Mouse (Mus musculus) intestine, embryonic 15.5 days (tissue): ENCODE results near the gene Il9r. TPM values are rescaled to one million over a fixed set of nuclear protein-coding genes. Genes with fewer than 3 reads are reported as not detected.
"Not testable (repeated sequence)": the region's sequence is repeated elsewhere in the genome, so short reads cannot be mapped to it uniquely, and the experiment has no call there.

Experiments
- ATAC-seq: fragments of 200-750 bp; cut with Nextera tagmentation; 2 replicates; pipeline ENCODE4 v1.8.0; 2017; ENCODE audit warnings: moderate TSS enrichment, moderate library complexity
- H3K27ac ChIP-seq: fragments of 300-500 bp; sonication (generic); 2 replicates; pipeline ENCODE4 v1.5.1; 2015; ENCODE audit warnings: mild to moderate bottlenecking, inconsistent platforms
- H3K27me3 ChIP-seq: fragments of 300-500 bp; sonication (generic); replicated peaks from 2 replicates; pipeline ENCODE4 v1.6.1; 2015; ENCODE audit warnings: inconsistent platforms
- H3K36me3 ChIP-seq: fragments of 300-500 bp; sonication (generic); 2 replicates; pipeline ENCODE4 v1.6.1; 2015; ENCODE audit warnings: inconsistent platforms
- H3K4me1 ChIP-seq: fragments of 300-500 bp; sonication (generic); replicated peaks from 2 replicates; pipeline ENCODE4 v1.6.1; 2015; ENCODE audit warnings: inconsistent platforms
- H3K4me2 ChIP-seq: fragments of 300-500 bp; sonication (generic); replicated peaks from 2 replicates; pipeline ENCODE4 v1.6.1; 2015; ENCODE audit warnings: mild to moderate bottlenecking, inconsistent platforms
- H3K4me3 ChIP-seq: fragments of 300-500 bp; sonication (generic); replicated peaks from 2 replicates; pipeline ENCODE4 v1.5.1; 2015; ENCODE audit warnings: inconsistent platforms
- H3K9ac ChIP-seq: fragments of 300-500 bp; sonication (generic); 2 replicates; pipeline ENCODE4 v1.6.1; 2015; ENCODE audit warnings: inconsistent platforms
- H3K9me3 ChIP-seq: fragments of 300-500 bp; sonication (generic); 2 replicates; pipeline ENCODE4 v1.6.1; 2016; ENCODE audit warnings: inconsistent platforms
- WGBS: fragments of 180-500 bp; shearing (Covaris S2); methylation state at CpG from one replicate; pipeline ENCODE4 v1.1.7; 2015; 5-methylcytosine and 5-hydroxymethylcytosine counted together
- polyA plus RNA-seq: library from polyadenylated mRNA; unstranded; fragments of >200 nt; fragmentation: Nextera tagmentation; extraction: Ambion mirVana; gene quantifications from 2 replicates; pipeline ENCODE4 v1.2.1, GENCODE M21; 2015

Il9r gene
- polyA plus RNA-seq, 1 experiment from 2014 or later: 0.11 TPM

- Histone ChIP-seq H3K27me3 (no peaks in the 10 kb centered on the region), H3K4me1 (peaks cover 26% of the 10 kb centered on the region), H3K36me3 (peaks cover 43% of the 10 kb centered on the region), H3K27ac (no peak overlapping the region), H3K9me3 (no peaks in the 10 kb centered on the region), H3K4me2 (no peak overlapping the region), H3K4me3 (no peak overlapping the region), H3K9ac (no peak overlapping the region)
- 90% methylated on average over 18 of the region's 18 CpGs for WGBS
- ATAC-seq: no peak
Measured at GRCm38 (mm10) chr11:32215372-32216162, 15.5 kb upstream of the Il9r start.

GRCm38 (mm10) chr11:32210623-32211022 is 10.5 kb upstream of the Il9r start:
- peaks cover 66% of the 10 kb centered on the region for H3K36me3 ChIP-seq
- no peaks in the 10 kb centered on the region for H3K27me3 ChIP-seq
- no peak overlapping the region for H3K4me2 ChIP-seq
- ATAC-seq: peak; percentile 29; the same call in 1 of the 2 replicates
- no peak overlapping the region for H3K9ac ChIP-seq
- no peak overlapping the region for H3K4me3 ChIP-seq
- H3K4me1 ChIP-seq: peaks cover 3% of the 10 kb centered on the region; the same call in 1 of the 2 replicates
- H3K27ac ChIP-seq: no peak overlapping the region
- H3K9me3 ChIP-seq: no peaks in the 10 kb centered on the region
- 78% methylated on average over 9 of the region's 9 CpGs for WGBS

GRCm38 (mm10) chr11:32205058-32205873 is 5.2 kb upstream of the Il9r start, which contains the start of gene Snrnp25:
Gene Snrnp25 (plus strand): TSS chr11:32205415.
- H3K27ac ChIP-seq: peak within 1 kb of the TSS; percentile 64; the same call in 1 of the 2 replicates
- under 1% methylated on average over 52 of the region's 52 CpGs for WGBS
- peak within 1 kb of the TSS; percentile 85 for H3K4me2 ChIP-seq
- H3K9ac ChIP-seq: peak within 1 kb of the TSS; percentile 83
- peak; percentile 100 for ATAC-seq
- peak within 1 kb of the TSS; percentile 67 for H3K4me3 ChIP-seq
- H3K9me3 ChIP-seq: no peaks in the 10 kb centered on the region
- H3K27me3 ChIP-seq: no peaks in the 10 kb centered on the region
- H3K4me1 ChIP-seq: peaks cover 11% of the 10 kb centered on the region
- peaks cover 20% of the 10 kb centered on the region for H3K36me3 ChIP-seq

- ATAC-seq: no peak
- peaks cover 16% of the 10 kb centered on the region for H3K4me1 ChIP-seq
- 73% methylated on average over 11 of the region's 11 CpGs for WGBS
Measured at GRCm38 (mm10) chr11:32201922-32202685, 2.0 kb upstream of the Il9r start.

GRCm38 (mm10) chr11:32200992-32201391 is 913 bp upstream of the Il9r start:
- WGBS: 53% methylated on average over 1 of the region's 1 CpGs

More at GRCm38 (mm10) chr11:32201922-32202685, 2.0 kb upstream of the Il9r start:
- Histone ChIP-seq H3K27me3 (no peaks in the 10 kb centered on the region), H3K9me3 (no peaks in the 10 kb centered on the region), H3K4me3 (no peak overlapping the region), H3K9ac (no peak overlapping the region), H3K36me3 (no peaks in the 10 kb centered on the region), H3K4me2 (no peak overlapping the region), H3K27ac (no peak overlapping the region)

GRCm38 (mm10) chr11:32199230-32199629 is 849 bp downstream of the Il9r start:
- 38% methylated on average over 6 of the region's 6 CpGs for WGBS
- H3K36me3 ChIP-seq: no peaks in the 10 kb centered on the region
- ATAC-seq: 0 out of 2 replicates have a peak, but pooled peaks have one; percentile 25
- no peak overlapping the region for H3K27ac ChIP-seq
- H3K4me1 ChIP-seq: peaks cover 9% of the 10 kb centered on the region; the same call in 1 of the 2 replicates
- H3K4me2 ChIP-seq: no peak overlapping the region
- no peaks in the 10 kb centered on the region for H3K27me3 ChIP-seq
- no peak overlapping the region for H3K4me3 ChIP-seq
- no peaks in the 10 kb centered on the region for H3K9me3 ChIP-seq
- no peak overlapping the region for H3K9ac ChIP-seq

More at GRCm38 (mm10) chr11:32200992-32201391, 913 bp upstream of the Il9r start:
- not testable (repeated sequence) for H3K9me3 ChIP-seq, ATAC-seq, H3K4me2 ChIP-seq, H3K27me3 ChIP-seq, H3K4me3 ChIP-seq, H3K36me3 ChIP-seq, H3K9ac ChIP-seq, H3K27ac ChIP-seq
- peaks cover 18% of the 10 kb centered on the region for H3K4me1 ChIP-seq

GRCm38 (mm10) chr11:32198256-32198955 is 1.7 kb downstream of the Il9r start:
- no peak for ATAC-seq
- no peaks in the 10 kb centered on the region for H3K9me3 ChIP-seq
- no peaks in the 10 kb centered on the region for H3K36me3 ChIP-seq
- no peak overlapping the region for H3K4me3 ChIP-seq
- no peak overlapping the region for H3K9ac ChIP-seq
- WGBS: 74% methylated on average over 14 of the region's 14 CpGs
- no peak overlapping the region for H3K27ac ChIP-seq
- H3K27me3 ChIP-seq: no peaks in the 10 kb centered on the region
- H3K4me1 ChIP-seq: peaks cover 9% of the 10 kb centered on the region; the same call in 1 of the 2 replicates
- H3K4me2 ChIP-seq: no peak overlapping the region

GRCm38 (mm10) chr11:32197766-32198165 is 2.3 kb downstream of the Il9r start:
- Histone ChIP-seq H3K4me1 (peaks cover 9% of the 10 kb centered on the region; the same call in 1 of the 2 replicates), H3K9me3 (no peaks in the 10 kb centered on the region), H3K27me3 (no peaks in the 10 kb centered on the region), H3K27ac (no peak overlapping the region), H3K9ac (no peak overlapping the region), H3K4me3 (no peak overlapping the region), H3K4me2 (no peak overlapping the region), H3K36me3 (no peaks in the 10 kb centered on the region)
- ATAC-seq: no peak
- 44% methylated on average over 3 of the region's 3 CpGs for WGBS

GRCm38 (mm10) chr11:32196727-32197126 is 3.4 kb downstream of the Il9r start:
- Histone ChIP-seq H3K9ac (no peak overlapping the region), H3K4me1 (peaks cover 9% of the 10 kb centered on the region; the same call in 1 of the 2 replicates), H3K9me3 (no peaks in the 10 kb centered on the region), H3K4me2 (no peak overlapping the region), H3K36me3 (no peaks in the 10 kb centered on the region), H3K27me3 (no peaks in the 10 kb centered on the region), H3K27ac (no peak overlapping the region), H3K4me3 (no peak overlapping the region)
- no peak for ATAC-seq
- 64% methylated on average over 6 of the region's 6 CpGs for WGBS

- no peak overlapping the region for H3K4me3 ChIP-seq
- no peak overlapping the region for H3K9ac ChIP-seq
- no peaks in the 10 kb centered on the region for H3K9me3 ChIP-seq
- no peak overlapping the region for H3K27ac ChIP-seq
- ATAC-seq: no peak
- 38% methylated on average over 11 of the region's 11 CpGs for WGBS
- no peaks in the 10 kb centered on the region for H3K36me3 ChIP-seq
- H3K4me2 ChIP-seq: no peak overlapping the region
- peaks cover 9% of the 10 kb centered on the region; the same call in 1 of the 2 replicates for H3K4me1 ChIP-seq
- H3K27me3 ChIP-seq: no peaks in the 10 kb centered on the region
Measured at GRCm38 (mm10) chr11:32195867-32196540, 4.1 kb downstream of the Il9r start.

- WGBS: 85% methylated on average over 5 of the region's 5 CpGs
- H3K36me3 ChIP-seq: no peaks in the 10 kb centered on the region
- H3K4me3 ChIP-seq: no peak overlapping the region
- H3K9me3 ChIP-seq: no peaks in the 10 kb centered on the region
- H3K4me2 ChIP-seq: no peak overlapping the region
- H3K27ac ChIP-seq: no peak overlapping the region
- ATAC-seq: no peak
- H3K4me1 ChIP-seq: peaks cover 9% of the 10 kb centered on the region; the same call in 1 of the 2 replicates
- no peak overlapping the region for H3K9ac ChIP-seq
- no peaks in the 10 kb centered on the region for H3K27me3 ChIP-seq
Measured at GRCm38 (mm10) chr11:32194626-32195025, 5.5 kb downstream of the Il9r start.
